Mouse (Mus musculus): ENCODE results near the gene Elfn1.

Elfn1 gene

GRCm38 (mm10) chr5:139911506-139911905 is 3.8 kb downstream of the Elfn1 start:
- DNase-seq (ENCODE audit: low spot score in 2 of 2): no peak

GRCm38 (mm10) chr5:139912121-139912771 is 4.5 kb downstream of the Elfn1 start:
- no peak for DNase-seq (ENCODE audit: low spot score in 2 of 2)

GRCm38 (mm10) chr5:139921666-139922065 is 13.9 kb downstream of the Elfn1 start:
- DNase-seq (ENCODE audit: low spot score in 2 of 2): no peak

GRCm38 (mm10) chr5:139923867-139924266 is 16.1 kb downstream of the Elfn1 start:
- DNase-seq (ENCODE audit: low spot score in 2 of 2): no peak

GRCm38 (mm10) chr5:139930102-139930501 is 22.4 kb downstream of the Elfn1 start:
- DNase-seq (ENCODE audit: low spot score in 2 of 2): no peak

GRCm38 (mm10) chr5:139930927-139931351 is 23.2 kb downstream of the Elfn1 start:
- peak in 1 of 2 experiments; percentile 29 for DNase-seq (ENCODE audit: low spot score in 2 of 2)

- peak in 1 of 2 experiments; percentile 39 for DNase-seq (ENCODE audit: low spot score in 2 of 2)
These were observed 24.3 kb downstream of the Elfn1 start for GRCm38 (mm10) chr5:139931947-139932540.

- DNase-seq (ENCODE audit: low spot score in 2 of 2): peak; percentile 52 to 60
These were observed 25.0 kb downstream of the Elfn1 start for GRCm38 (mm10) chr5:139932595-139933271.

- DNase-seq (ENCODE audit: low spot score in 2 of 2): peak; percentile 26 to 63
These were observed 25.7 kb downstream of the Elfn1 start for GRCm38 (mm10) chr5:139933476-139933875.

GRCm38 (mm10) chr5:139936431-139936830 is 28.7 kb downstream of the Elfn1 start:
- no peak for DNase-seq (ENCODE audit: low spot score in 2 of 2)

- no peak for DNase-seq (ENCODE audit: low spot score in 2 of 2)
These were observed 37.0 kb downstream of the Elfn1 start for GRCm38 (mm10) chr5:139944697-139945096.

- no peak for DNase-seq (ENCODE audit: low spot score in 2 of 2)
These were observed 38.1 kb downstream of the Elfn1 start for GRCm38 (mm10) chr5:139945715-139946364.

- DNase-seq (ENCODE audit: low spot score in 2 of 2): peak in 1 of 2 experiments; percentile 61
These were observed 39.7 kb downstream of the Elfn1 start for GRCm38 (mm10) chr5:139947446-139947845.

GRCm38 (mm10) chr5:139948552-139948951 is 40.8 kb downstream of the Elfn1 start:
- no peak for DNase-seq (ENCODE audit: low spot score in 2 of 2)

GRCm38 (mm10) chr5:139949363-139949762 is 41.6 kb downstream of the Elfn1 start:
- DNase-seq (ENCODE audit: low spot score in 2 of 2): no peak

GRCm38 (mm10) chr5:139949975-139950578 is 42.3 kb downstream of the Elfn1 start:
- DNase-seq (ENCODE audit: low spot score in 2 of 2): no peak

GRCm38 (mm10) chr5:139956859-139957258 is 49.1 kb downstream of the Elfn1 start:
- peak in 1 of 2 experiments; percentile 16 for DNase-seq (ENCODE audit: low spot score in 2 of 2)

- DNase-seq (ENCODE audit: low spot score in 2 of 2): no peak
These were observed 52.0 kb downstream of the Elfn1 start for GRCm38 (mm10) chr5:139959741-139960140.

- no peak for DNase-seq (ENCODE audit: low spot score in 2 of 2)
These were observed 56.6 kb downstream of the Elfn1 start for GRCm38 (mm10) chr5:139964391-139964790.

- no peak for DNase-seq (ENCODE audit: low spot score in 2 of 2)
These were observed 57.9 kb downstream of the Elfn1 start for GRCm38 (mm10) chr5:139965596-139965995.

- DNase-seq (ENCODE audit: low spot score in 2 of 2): no peak
These were observed 61.6 kb downstream of the Elfn1 start for GRCm38 (mm10) chr5:139969151-139969948.

Data from thymus, postnatal 10 days (tissue).